13 mouse cellular contexts compared by ENCODE assay signal in genomic region chr7:144764537-144765282, GRCm38 (mm10). TPM values are rescaled to one million over a fixed set of nuclear protein-coding genes. Genes with fewer than 3 reads are reported as not detected.
DNase-seq lines count a peak whose midpoint lies in the region; ATAC-seq and TF ChIP-seq lines count a peak whose summit lies in the region.
"Had no signal": no experiment of that assay in that cellular context is flagged by ENCODE, and none has a peak within 500 bp of the region (broad histone marks: within the 10 kb centered on the region; RNA-seq: fewer than 3 reads in every experiment).

No protein-coding gene starts in this region.

- ATAC-seq in forebrain, embryonic 13.5 days: no peak
- no peak for ATAC-seq in lung, embryonic 14.5 days (ENCODE audit: insufficient read depth)
- ATAC-seq: forebrain, postnatal 0 days had no signal

- H3K4me1 ChIP-seq in forebrain, embryonic 10.5 days: peaks cover 50% of the 10 kb centered on the region
- H3K4me1 ChIP-seq in forebrain, embryonic 13.5 days: peaks cover 16% of the 10 kb centered on the region
- H3K4me1 ChIP-seq in lung, embryonic 14.5 days (ENCODE audit: insufficient read depth): peaks cover 6% of the 10 kb centered on the region
- H3K4me1 ChIP-seq: liver, embryonic 15.5 days; neural tube, embryonic 12.5 days had no signal

- H3K27ac ChIP-seq in forebrain, embryonic 10.5 days: peak overlapping the region; percentile 76
- no peak overlapping the region for H3K27ac ChIP-seq in forebrain, embryonic 13.5 days
- peak overlapping the region; percentile 50; the same call in 1 of the 2 replicates for H3K27ac ChIP-seq in lung, embryonic 14.5 days (ENCODE audit: low read depth)
- H3K27ac ChIP-seq: liver, embryonic 15.5 days; neural tube, embryonic 12.5 days; stomach, embryonic 15.5 days had no signal

- H3K9me3 ChIP-seq in forebrain, embryonic 10.5 days: no peaks in the 10 kb centered on the region
- no peaks in the 10 kb centered on the region for H3K9me3 ChIP-seq in forebrain, embryonic 13.5 days (replicated peaks)
- no peaks in the 10 kb centered on the region for H3K9me3 ChIP-seq in lung, embryonic 14.5 days (ENCODE audit: low read depth, low read length)
- H3K9me3 ChIP-seq: liver, embryonic 15.5 days; neural tube, embryonic 12.5 days; stomach, embryonic 15.5 days had no signal

- no peaks in the 10 kb centered on the region for H3K36me3 ChIP-seq in forebrain, embryonic 10.5 days (replicated peaks)
- no peaks in the 10 kb centered on the region for H3K36me3 ChIP-seq in forebrain, embryonic 13.5 days (ENCODE audit: poor library complexity, severe bottlenecking)
- H3K36me3 ChIP-seq in lung, embryonic 14.5 days (ENCODE audit: insufficient read depth): no peaks in the 10 kb centered on the region
- H3K36me3 ChIP-seq: liver, embryonic 15.5 days; neural tube, embryonic 12.5 days; stomach, embryonic 15.5 days had no signal

- H3K4me3 ChIP-seq in forebrain, embryonic 10.5 days: no peak overlapping the region
- no peak overlapping the region for H3K4me3 ChIP-seq in forebrain, embryonic 13.5 days
- H3K4me3 ChIP-seq in lung, embryonic 14.5 days (ENCODE audit: low read depth, low read length): no peak overlapping the region
- H3K4me3 ChIP-seq: liver, embryonic 15.5 days; neural tube, embryonic 12.5 days; stomach, embryonic 15.5 days had no signal

- peaks cover 41% of the 10 kb centered on the region for H3K27me3 ChIP-seq in forebrain, embryonic 10.5 days (ENCODE audit: poor library complexity, severe bottlenecking)
- no peaks in the 10 kb centered on the region for H3K27me3 ChIP-seq in forebrain, embryonic 13.5 days
- no peaks in the 10 kb centered on the region for H3K27me3 ChIP-seq in lung, embryonic 14.5 days (ENCODE audit: insufficient read depth, low read length)
- H3K27me3 ChIP-seq: stomach, embryonic 15.5 days had no signal

- no peak overlapping the region for H3K9ac ChIP-seq in forebrain, embryonic 13.5 days
- no peak overlapping the region for H3K9ac ChIP-seq in lung, embryonic 14.5 days
- H3K9ac ChIP-seq: forebrain, postnatal 0 days; liver, embryonic 15.5 days; neural tube, embryonic 12.5 days; stomach, embryonic 15.5 days had no signal

- H3K4me2 ChIP-seq in forebrain, embryonic 13.5 days: no peak overlapping the region
- H3K4me2 ChIP-seq in lung, embryonic 14.5 days: no peak overlapping the region
- H3K4me2 ChIP-seq: liver, embryonic 15.5 days; neural tube, embryonic 12.5 days; stomach, embryonic 15.5 days had no signal

- DNase-seq in forebrain, embryonic 10.5 days (ENCODE audit: extremely low spot score, low spot score): no peak
- DNase-seq in lung, embryonic 14.5 days: peak; percentile 77
- no peak for DNase-seq in lung, adult 18-20 months
- peak; percentile 78 for DNase-seq in cerebellum, postnatal 36 days
- peak; percentile 64 for DNase-seq in lung, postnatal 10 days
- DNase-seq in ovary, postnatal 14 days (ENCODE audit: low spot score): no peak
- DNase-seq in adrenal gland, postnatal 14 days: no peak
- DNase-seq: forebrain, postnatal 0 days had no signal

- TF ChIP-seq CTCF in lung, embryonic 14.5 days (IDR thresholded peaks at IDR 0.05; ENCODE audit: low read depth): no peak

- WGBS in forebrain, embryonic 10.5 days: 84% methylated on average over 11 of the region's 11 CpGs
- WGBS in forebrain, embryonic 13.5 days: 74% methylated on average over 11 of the region's 11 CpGs
- WGBS in lung, embryonic 14.5 days: 57% methylated on average over 11 of the region's 11 CpGs

RNA-seq across cellular contexts. Expression of gene Ano1, which starts 12.9 kb away (rescaled TPM):
- polyA plus RNA-seq in forebrain, embryonic 10.5 days (2016; fragmentation: Nextera tagmentation; extraction: Ambion mirVana): 17.9 and 22.3 TPM in 2 replicates
- 12.3 and 14.3 TPM in 2 replicates for polyA plus RNA-seq in forebrain, embryonic 13.5 days (2015; fragmentation: Nextera tagmentation; extraction: Ambion mirVana)
- 64.8 and 71.5 TPM in 2 replicates for polyA plus RNA-seq in lung, embryonic 14.5 days (2014; fragmentation: Nextera tagmentation; extraction: Ambion mirVana)
- total RNA-seq in adrenal gland, postnatal 14 days (2021): 34.8 and 40.9 TPM in 2 replicates
- total RNA-seq: common myeloid progenitor, adult 5-6 weeks had no signal

Comparison
In these comparisons a context has a peak if more than half of its experiments do, and no peak if none do; other contexts are left out.
1. DNase-seq: peak in lung, embryonic 14.5 days (single experiment), cerebellum, postnatal 36 days (2 of 2) and lung, postnatal 10 days (single experiment); none in forebrain, embryonic 10.5 days (single experiment), lung, adult 18-20 months (0 of 2), ovary, postnatal 14 days (single experiment) and adrenal gland, postnatal 14 days (single experiment).